In genomic region chr17:27968903-27969302, GRCm38 (mm10) we compare ENCODE assay signal across 17 mouse cellular contexts. TPM values are rescaled to one million over a fixed set of nuclear protein-coding genes. Genes with fewer than 3 reads are reported as not detected.
DNase-seq lines count a peak whose midpoint lies in the region; ATAC-seq and TF ChIP-seq lines count a peak whose summit lies in the region.
"Had no signal": no experiment of that assay in that cellular context is flagged by ENCODE, and none has a peak within 500 bp of the region (broad histone marks: within the 10 kb centered on the region; RNA-seq: fewer than 3 reads in every experiment).

No protein-coding gene starts in this region.

- TF ChIP-seq POLR2A in kidney, adult 2 months (IDR thresholded peaks at IDR 0.05; ENCODE audit: low read depth, low read length), result no peak

- ATAC-seq in lung, embryonic 15.5 days (ENCODE audit: borderline replicate concordance, extremely low read depth, low FRiP score, low TSS enrichment), result no peak
- ATAC-seq in stomach, embryonic 16.5 days (ENCODE audit: insufficient read depth, low FRiP score), result no peak
- ATAC-seq: forebrain, embryonic 16.5 days; liver, embryonic 12.5 days had no signal

- no peak for TF ChIP-seq CTCF in kidney, adult 2 months (conservative IDR thresholded peaks at IDR 0.05; ENCODE audit: insufficient read depth, insufficient read length, low read depth, low read length)

- no peaks in the 10 kb centered on the region for H3K36me3 ChIP-seq in kidney, adult 2 months (ENCODE audit: control insufficient read depth, insufficient read depth, low read length)
- H3K36me3 ChIP-seq in lung, embryonic 15.5 days, result no peaks in the 10 kb centered on the region
- no peaks in the 10 kb centered on the region for H3K36me3 ChIP-seq in stomach, embryonic 16.5 days (ENCODE audit: control insufficient read depth, insufficient read depth, low read length)
- H3K36me3 ChIP-seq: embryonic facial prominence, embryonic 12.5 days; hindbrain, embryonic 12.5 days; liver, embryonic 12.5 days; midbrain, embryonic 12.5 days had no signal

- H3K27ac ChIP-seq in kidney, adult 2 months (ENCODE audit: insufficient read depth, low read depth, low read length), result peak overlapping the region; percentile 83
- H3K27ac ChIP-seq in lung, embryonic 15.5 days, result peak overlapping the region; percentile 68
- H3K27ac ChIP-seq in stomach, embryonic 16.5 days (ENCODE audit: low read length), result peak overlapping the region; percentile 1; the same call in 1 of the 2 replicates
- H3K27ac ChIP-seq: embryonic facial prominence, embryonic 12.5 days; hindbrain, embryonic 12.5 days; macrophage; midbrain, embryonic 12.5 days had no signal

- H3K4me2 ChIP-seq in lung, embryonic 15.5 days, result no peak overlapping the region
- H3K4me2 ChIP-seq in stomach, embryonic 16.5 days (ENCODE audit: low read depth, low read length), result no peak overlapping the region
- H3K4me2 ChIP-seq: embryonic facial prominence, embryonic 12.5 days; hindbrain, embryonic 12.5 days; liver, embryonic 12.5 days; midbrain, embryonic 12.5 days had no signal

- H3K9ac ChIP-seq in lung, embryonic 15.5 days, result no peak overlapping the region
- H3K9ac ChIP-seq in stomach, embryonic 16.5 days (ENCODE audit: low read length), result no peak overlapping the region
- H3K9ac ChIP-seq: embryonic facial prominence, embryonic 12.5 days; hindbrain, embryonic 12.5 days; liver, embryonic 12.5 days; midbrain, embryonic 12.5 days had no signal

- DNase-seq in heart, adult 11 months, result peak; percentile 90
- no peak for DNase-seq in heart, adult 8-10 months (ENCODE audit: low spot score)
- no peak for DNase-seq in kidney, adult 2 months
- DNase-seq in kidney, postnatal 14 days, result no peak
- no peak for DNase-seq in lung, adult 18-20 months
- DNase-seq: adrenal gland, adult 8-10 months; cerebellum, adult 11-12 months; right cerebral cortex, postnatal 14 days; thymus, postnatal 36 days had no signal

- 91% methylated on average over 5 of the region's 5 CpGs for WGBS in kidney, adult 2 months
- WGBS in lung, embryonic 15.5 days, result 87% methylated on average over 5 of the region's 5 CpGs
- 89% methylated on average over 5 of the region's 5 CpGs for WGBS in stomach, embryonic 16.5 days

- H3K4me3 ChIP-seq in kidney, adult 2 months (ENCODE audit: insufficient read depth, low read depth, low read length), result no peak overlapping the region
- H3K4me3 ChIP-seq in lung, embryonic 15.5 days, result no peak overlapping the region
- H3K4me3 ChIP-seq in stomach, embryonic 16.5 days (replicated peaks; ENCODE audit: low read length), result no peak overlapping the region
- H3K4me3 ChIP-seq: embryonic facial prominence, embryonic 12.5 days; hindbrain, embryonic 12.5 days; liver, embryonic 12.5 days; midbrain, embryonic 12.5 days had no signal

- H3K4me1 ChIP-seq in kidney, adult 2 months (ENCODE audit: control insufficient read depth, insufficient read depth, low read length), result peaks cover 42% of the 10 kb centered on the region
- peaks cover 38% of the 10 kb centered on the region for H3K4me1 ChIP-seq in lung, embryonic 15.5 days
- peaks cover 25% of the 10 kb centered on the region for H3K4me1 ChIP-seq in stomach, embryonic 16.5 days (ENCODE audit: control insufficient read depth, insufficient read depth, low read length)

- no peaks in the 10 kb centered on the region for H3K27me3 ChIP-seq in kidney, adult 2 months (replicated peaks; ENCODE audit: control insufficient read depth, insufficient read depth, low read length)
- H3K27me3 ChIP-seq in lung, embryonic 15.5 days, result no peaks in the 10 kb centered on the region
- no peaks in the 10 kb centered on the region for H3K27me3 ChIP-seq in stomach, embryonic 16.5 days (ENCODE audit: control insufficient read depth, insufficient read depth, low read length)
- H3K27me3 ChIP-seq: embryonic facial prominence, embryonic 12.5 days; hindbrain, embryonic 12.5 days; liver, embryonic 12.5 days; midbrain, embryonic 12.5 days had no signal

- H3K9me3 ChIP-seq in lung, embryonic 15.5 days, result no peaks in the 10 kb centered on the region
- H3K9me3 ChIP-seq in stomach, embryonic 16.5 days (replicated peaks; ENCODE audit: control insufficient read depth, low read length), result no peaks in the 10 kb centered on the region
- H3K9me3 ChIP-seq: embryonic facial prominence, embryonic 12.5 days; hindbrain, embryonic 12.5 days; liver, embryonic 12.5 days; midbrain, embryonic 12.5 days had no signal

RNA-seq across cellular contexts. Expression of gene Taf11, which starts 59.3 kb away (rescaled TPM):
- 10 to 100 TPM; 22.9 to 24.7 (median 23.4) TPM for total RNA-seq in heart, adult 8-10 months (2022)
- 12.0 and 15.3 TPM in 2 replicates for polyA plus RNA-seq in kidney, adult 2 months (2012; rRNA removed)
- 68.6 and 73.5 TPM in 2 replicates for polyA plus RNA-seq in lung, embryonic 15.5 days (2015; fragmentation: Nextera tagmentation; extraction: Ambion mirVana)
- 50.9 and 57.8 TPM in 2 replicates for polyA plus RNA-seq in stomach, embryonic 16.5 days (2015; fragmentation: Nextera tagmentation; extraction: Ambion mirVana)

RNA-seq across cellular contexts. Expression of gene Anks1, which starts 59.8 kb away (rescaled TPM):
- total RNA-seq in heart, adult 8-10 months (2022), result 10 to 100 TPM; 52.9 to 62.0 (median 57.6) TPM
- polyA plus RNA-seq in kidney, adult 2 months (2012; rRNA removed), result 36.7 and 44.5 TPM in 2 replicates
- polyA plus RNA-seq in lung, embryonic 15.5 days (2015; fragmentation: Nextera tagmentation; extraction: Ambion mirVana), result 17.1 and 19.3 TPM in 2 replicates
- 14.5 and 15.3 TPM in 2 replicates for polyA plus RNA-seq in stomach, embryonic 16.5 days (2015; fragmentation: Nextera tagmentation; extraction: Ambion mirVana)

Comparison
In these comparisons a context has a peak if more than half of its experiments do, and no peak if none do; other contexts are left out.
1. H3K27ac ChIP-seq: peak in every context shown above with its lines; median percentile 83 in kidney, adult 2 months; 68 in lung, embryonic 15.5 days; 1 in stomach, embryonic 16.5 days.